Mouse (Mus musculus): ENCODE data around the gene Gm9936.

Gene Gm9936

DNA sequence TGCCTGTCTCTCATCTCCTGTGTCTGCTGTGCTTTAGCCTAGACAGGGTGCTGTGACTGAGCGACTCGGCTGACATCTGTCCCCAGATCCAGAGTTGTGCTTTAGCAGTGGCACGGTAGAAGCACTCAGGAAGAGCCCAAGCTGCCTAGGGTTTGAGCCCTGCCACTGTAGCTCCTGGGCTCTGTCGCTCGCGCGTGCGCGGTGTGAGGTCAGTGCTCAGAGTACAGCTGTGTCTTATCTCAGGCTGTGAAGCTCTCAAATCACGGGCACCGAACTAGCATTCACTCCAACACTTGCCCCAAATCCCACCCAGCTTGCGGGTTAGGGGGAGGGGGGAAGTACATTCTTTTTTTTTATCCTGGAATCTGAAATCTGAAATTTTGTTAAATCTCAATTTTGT is 21.6 kb downstream of the Gm9936 start:
- DNase-seq (ENCODE audit: low read depth), result no peak

DNA sequence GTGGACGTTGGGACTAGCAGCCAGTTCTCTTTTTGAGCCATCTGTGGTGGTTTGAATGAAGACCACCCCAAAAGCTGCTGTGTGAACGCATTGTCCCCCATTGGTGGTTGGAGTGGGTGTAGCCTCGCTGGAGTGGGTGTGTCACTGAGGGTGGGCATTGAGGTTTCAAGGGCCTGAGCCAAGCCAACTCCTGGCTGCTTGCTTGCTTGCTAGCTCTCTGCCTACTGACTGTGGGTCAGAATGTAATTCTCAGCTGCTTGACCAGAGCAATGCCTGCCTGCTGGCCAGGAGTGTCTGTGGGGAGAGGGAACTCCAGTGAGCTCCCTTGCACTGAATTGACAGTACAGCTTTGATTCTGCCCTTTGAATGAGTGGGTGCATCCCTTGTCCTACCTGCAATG is 28.7 kb downstream of the Gm9936 start:
- no peak for DNase-seq (ENCODE audit: low read depth)

- DNase-seq (ENCODE audit: low read depth), result no peak
These were observed 31.1 kb downstream of the Gm9936 start for GRCm38 (mm10) chr5:114827427-114827826.

- peak; percentile 96 for DNase-seq (ENCODE audit: low read depth)
These were observed 32.3 kb downstream of the Gm9936 start for GRCm38 (mm10) chr5:114825978-114826691.

DNA sequence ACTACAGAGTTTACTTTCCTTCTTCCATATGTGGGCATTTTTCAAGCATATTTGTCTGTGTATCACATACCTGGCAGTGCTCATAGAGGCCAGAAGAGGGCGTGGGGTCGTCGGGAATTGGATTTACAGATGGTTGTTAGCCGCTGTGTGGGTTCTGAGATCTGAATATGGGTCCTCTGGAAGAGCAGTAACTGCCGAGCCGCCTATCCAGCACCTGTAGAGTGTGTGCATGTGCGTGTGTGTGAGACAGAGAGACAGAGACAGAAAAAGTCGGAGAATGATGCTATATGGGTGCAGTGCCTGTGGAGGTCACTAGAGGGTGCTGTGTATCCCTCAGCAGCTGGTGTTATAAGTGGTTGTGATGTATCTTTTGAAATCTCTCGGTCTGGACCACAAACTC is 34.3 kb downstream of the Gm9936 start:
- peak; percentile 90 for DNase-seq (ENCODE audit: low read depth)

DNA sequence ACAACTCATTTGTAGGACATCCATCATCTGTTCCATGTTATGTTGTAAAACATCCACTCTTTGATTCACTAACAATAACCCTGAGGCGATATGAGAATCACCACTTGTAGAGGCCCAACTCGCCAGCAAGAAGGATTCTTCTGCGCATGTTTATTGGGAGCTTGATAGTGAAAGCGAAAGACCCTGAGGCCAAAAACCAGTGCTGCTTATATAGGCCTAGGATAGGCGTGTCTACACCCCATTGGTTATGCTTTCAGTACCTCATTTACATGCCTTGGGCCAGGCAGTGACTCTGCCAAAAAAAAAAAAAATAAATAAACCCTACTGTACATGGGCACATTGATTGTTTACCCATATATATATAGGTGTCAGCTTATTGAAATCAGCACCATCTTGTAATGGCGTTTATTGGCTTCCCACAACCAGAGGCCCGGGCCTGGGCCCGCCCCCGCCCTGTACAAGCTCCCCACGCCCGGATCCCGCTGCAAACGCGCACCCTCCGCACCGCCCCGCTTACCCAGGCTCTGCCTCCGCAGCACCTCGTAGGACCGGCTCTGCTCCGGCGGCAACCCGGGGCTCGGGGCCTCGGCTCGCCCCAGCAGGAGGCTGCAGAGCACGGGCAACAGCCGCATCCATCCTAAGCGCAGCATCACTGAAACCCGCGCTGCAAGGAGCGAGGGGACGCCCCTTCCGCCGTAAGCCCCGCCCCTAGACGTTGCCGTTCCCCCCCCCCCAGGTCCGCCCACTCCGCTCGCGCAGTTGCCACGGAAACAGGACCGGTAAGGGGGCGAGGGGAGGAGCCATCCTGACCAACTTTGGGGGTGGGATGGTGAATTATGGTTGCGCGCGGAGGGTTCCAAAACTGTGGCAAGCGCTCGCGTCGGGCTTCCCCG is 35.4 kb downstream of the Gm9936 start, which contains the start of gene 1500011B03Rik:
Gene 1500011B03Rik (minus strand): TSS at position 673 of the 893 bp plus-strand sequence.
- DNase-seq (ENCODE audit: low read depth), result peak; percentile 80

DNA sequence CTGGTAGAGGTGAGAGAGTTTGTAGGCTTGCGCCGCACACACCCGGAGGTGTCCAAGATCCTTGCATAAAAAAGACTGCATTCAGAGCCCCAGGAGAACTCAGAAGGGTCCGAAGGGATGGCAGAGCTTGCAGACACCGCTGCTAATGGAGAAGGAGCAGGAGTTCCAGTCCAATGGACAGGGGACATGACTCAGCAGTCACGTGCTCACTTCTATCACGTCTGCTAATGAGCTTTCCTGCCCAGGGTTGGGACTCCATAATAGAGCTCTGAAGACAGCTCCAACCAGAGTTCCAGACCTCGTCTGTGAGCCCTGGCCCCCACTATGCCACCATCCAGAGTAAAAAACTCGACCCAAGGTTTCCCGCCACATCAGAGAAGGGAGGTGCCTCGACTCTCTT is 40.4 kb downstream of the Gm9936 start:
- DNase-seq (ENCODE audit: low read depth), result no peak

GRCm38 (mm10) chr5:114816599-114816998 is 41.9 kb downstream of the Gm9936 start:
- DNase-seq (ENCODE audit: low read depth), result no peak

DNA sequence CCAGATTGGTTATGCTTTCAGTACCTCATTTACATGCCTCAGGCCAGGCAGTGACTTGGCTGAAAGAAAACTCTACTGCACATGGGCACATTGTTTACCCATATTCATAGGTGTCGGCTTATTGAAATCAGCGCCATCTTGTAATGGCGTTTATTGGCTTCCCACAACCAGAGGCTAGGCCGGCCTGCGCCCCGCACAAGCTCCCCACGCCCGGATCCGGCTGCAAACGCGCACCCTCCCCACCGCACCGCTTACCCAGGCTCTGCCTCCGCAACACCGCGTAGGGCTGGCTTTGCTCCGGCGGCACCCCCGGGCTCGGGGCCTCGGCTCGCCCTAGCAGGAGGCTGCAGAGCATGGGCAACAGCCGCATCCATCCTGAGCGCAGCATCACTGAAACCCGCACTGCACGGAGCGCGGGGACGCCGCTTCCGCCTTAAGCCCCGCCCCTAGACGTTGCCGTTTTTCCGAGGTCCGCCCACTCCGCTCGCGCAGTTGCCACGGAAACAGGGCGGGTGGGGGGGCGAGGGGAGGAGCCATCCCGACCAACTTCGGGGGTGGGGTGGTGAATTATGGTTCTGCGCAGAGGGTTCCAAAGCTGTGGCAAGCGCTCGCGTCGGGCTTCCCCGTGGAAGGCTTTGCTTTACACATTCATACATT is 44.8 kb downstream of the Gm9936 start:
- DNase-seq (ENCODE audit: low read depth), result peak; percentile 90

DNA sequence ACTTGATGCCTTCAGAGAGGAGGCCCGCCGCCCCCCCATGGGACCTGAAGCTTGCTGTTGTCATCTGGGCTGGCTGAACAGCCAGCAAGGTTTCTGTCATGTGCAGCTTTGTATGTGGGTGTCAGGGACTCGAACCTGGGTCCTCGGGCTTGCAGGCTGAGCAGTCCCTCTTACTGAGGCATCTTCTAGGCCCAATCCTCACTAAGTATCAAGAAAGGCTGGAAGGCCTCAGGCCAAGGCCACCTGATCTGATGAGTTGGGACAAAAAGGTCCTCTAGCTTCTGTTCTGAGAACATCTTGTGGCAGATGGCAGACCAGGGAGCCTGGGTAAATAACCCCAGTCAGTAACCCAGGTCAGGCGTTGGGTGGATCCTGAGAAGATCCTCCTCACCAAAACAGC is 48.7 kb downstream of the Gm9936 start:
- no peak for DNase-seq (ENCODE audit: low read depth)

- DNase-seq (ENCODE audit: low read depth), result no peak
These were observed 49.2 kb downstream of the Gm9936 start for GRCm38 (mm10) chr5:114809181-114809756.

DNA sequence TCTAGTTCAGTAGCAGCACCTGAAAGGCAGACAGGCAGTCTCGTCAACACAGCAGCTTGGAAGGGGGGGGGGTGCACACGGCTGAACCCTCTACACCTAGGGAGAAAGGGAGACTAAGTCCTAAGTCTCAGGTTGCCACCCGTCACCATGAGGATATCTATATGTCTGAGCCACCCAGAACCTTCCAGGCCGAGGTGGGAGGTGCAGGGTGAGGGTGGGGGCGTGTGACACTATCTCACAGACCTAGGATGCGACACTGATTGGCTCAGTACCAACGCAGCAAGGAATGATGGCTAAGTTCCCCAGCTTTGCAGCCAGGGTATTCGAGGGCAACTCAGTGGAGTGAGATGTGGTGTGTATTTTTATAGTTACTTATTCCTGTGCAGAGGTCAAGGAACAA is 50.1 kb downstream of the Gm9936 start:
- no peak for DNase-seq (ENCODE audit: low read depth)

DNA sequence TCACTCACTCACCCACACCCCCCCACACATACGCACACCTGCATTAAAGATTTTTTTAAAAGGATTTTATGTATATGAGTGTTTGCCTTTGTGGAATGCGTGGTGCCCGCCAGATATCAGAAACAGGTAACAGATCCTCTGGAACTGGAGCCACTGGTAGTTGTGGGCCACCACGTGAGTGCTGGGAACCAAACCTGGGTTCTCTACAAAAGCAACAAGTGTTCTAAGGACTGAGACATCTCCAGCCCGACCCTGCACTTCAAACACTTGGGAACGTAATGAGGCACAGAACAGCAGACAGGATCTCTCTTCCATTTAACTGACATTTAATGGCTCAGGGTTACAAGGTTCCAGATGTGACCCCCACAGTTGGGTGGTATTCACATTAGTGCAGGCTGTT is 50.6 kb downstream of the Gm9936 start:
- no peak for DNase-seq (ENCODE audit: low read depth)

DNA sequence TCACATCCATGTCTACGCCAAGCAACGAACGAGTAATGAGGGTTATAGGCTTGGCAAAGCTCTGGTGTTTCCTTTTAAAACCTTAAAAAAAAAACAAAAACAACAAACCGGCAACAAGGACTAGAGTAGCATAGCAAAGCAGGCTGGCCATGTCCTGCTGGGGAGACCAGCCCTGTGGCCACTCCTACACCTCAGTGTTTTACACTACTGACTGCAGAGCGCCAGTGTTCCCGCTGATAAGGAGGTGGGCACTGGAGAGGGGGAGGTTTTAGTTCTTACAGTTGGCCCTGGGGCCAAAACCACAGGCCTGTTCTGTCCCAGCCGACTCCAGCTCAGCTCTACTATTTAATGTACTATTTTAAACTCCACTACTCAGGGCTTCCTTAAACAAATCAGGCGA is 51.0 kb downstream of the Gm9936 start:
- no peak for DNase-seq (ENCODE audit: low read depth)

GRCm38 (mm10) chr5:114807063-114807462 is 51.4 kb downstream of the Gm9936 start:
- DNase-seq (ENCODE audit: low read depth), result no peak

DNA sequence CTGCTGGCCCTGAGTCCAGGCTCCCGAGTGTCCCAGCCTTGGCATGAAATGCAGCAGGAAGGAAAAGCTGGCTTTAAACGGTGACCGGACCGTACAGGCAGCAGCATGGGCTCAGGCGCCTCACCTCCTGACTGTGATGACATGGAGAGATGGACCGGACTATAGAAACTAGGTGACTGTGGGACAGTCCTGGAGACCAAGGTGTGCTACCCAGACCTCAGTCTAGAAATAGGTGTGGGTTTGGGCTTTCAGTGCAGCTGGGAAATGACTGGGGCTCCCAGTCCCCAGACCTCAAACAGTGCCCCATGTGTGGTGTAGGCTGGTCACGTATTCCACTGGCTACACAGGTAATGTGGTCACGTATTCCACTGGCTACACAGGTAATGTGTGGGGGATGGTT is 51.8 kb downstream of the Gm9936 start:
- DNase-seq (ENCODE audit: low read depth), result no peak
